Mouse (Mus musculus): ENCODE measurements around the gene Gm20425. TPM values are rescaled to one million over a fixed set of nuclear protein-coding genes. Genes with fewer than 3 reads are reported as not detected.

Gene Gm20425
- polyA plus RNA-seq, 1 experiment, result not detected

GRCm38 (mm10) chr9:103252906-103253305 is 22.8 kb upstream of the Gm20425 start:
- Histone ChIP-seq H3ac (ENCODE audit: control insufficient read depth, insufficient read length, low read depth) (no peak overlapping the region), H3K79me2 (ENCODE audit: control insufficient read depth, insufficient read depth) (no peaks in the 10 kb centered on the region), H3K79me3 (ENCODE audit: low read depth) (no peaks in the 10 kb centered on the region), H3K27me3 (ENCODE audit: control insufficient read depth, insufficient read depth, insufficient read length) (peaks cover 3% of the 10 kb centered on the region), H3K4me3 (ENCODE audit: insufficient read depth, poor library complexity, severe bottlenecking) (no peak overlapping the region), H3K36me3 (ENCODE audit: control insufficient read depth, insufficient read depth) (no peaks in the 10 kb centered on the region)
- TF ChIP-seq USF1 (IDR thresholded peaks at IDR 0.05; ENCODE audit: low read depth) (no peak), CEBPB (IDR thresholded peaks at IDR 0.05; ENCODE audit: low read depth) (no peak), FOSL1 (IDR thresholded peaks at IDR 0.05; ENCODE audit: insufficient read depth, low read length, poor library complexity, severe bottlenecking) (no peak), MYOD1 (IDR thresholded peaks at IDR 0.05; ENCODE audit: control insufficient read depth, insufficient read length, low read depth) (no peak), CTCF (IDR thresholded peaks at IDR 0.05; ENCODE audit: control insufficient read depth, insufficient read depth, insufficient read length) (no peak), MYOG (IDR thresholded peaks at IDR 0.05; ENCODE audit: control insufficient read depth, extremely low read depth, insufficient read length) (no peak), MAX (IDR thresholded peaks at IDR 0.05) (no peak)

GRCm38 (mm10) chr9:103248618-103249017 is 18.5 kb upstream of the Gm20425 start:
- Histone ChIP-seq H3K27me3 (ENCODE audit: control insufficient read depth, insufficient read depth, insufficient read length) (no peaks in the 10 kb centered on the region), H3K4me3 (ENCODE audit: insufficient read depth, poor library complexity, severe bottlenecking) (no peak overlapping the region), H3K79me3 (ENCODE audit: low read depth) (no peaks in the 10 kb centered on the region), H3K36me3 (ENCODE audit: control insufficient read depth, insufficient read depth) (no peaks in the 10 kb centered on the region), H3K79me2 (ENCODE audit: control insufficient read depth, insufficient read depth) (no peaks in the 10 kb centered on the region), H3ac (ENCODE audit: control insufficient read depth, insufficient read length, low read depth) (no peak overlapping the region)
- TF ChIP-seq MYOD1 (IDR thresholded peaks at IDR 0.05; ENCODE audit: control insufficient read depth, insufficient read length, low read depth), result no peak

DNA sequence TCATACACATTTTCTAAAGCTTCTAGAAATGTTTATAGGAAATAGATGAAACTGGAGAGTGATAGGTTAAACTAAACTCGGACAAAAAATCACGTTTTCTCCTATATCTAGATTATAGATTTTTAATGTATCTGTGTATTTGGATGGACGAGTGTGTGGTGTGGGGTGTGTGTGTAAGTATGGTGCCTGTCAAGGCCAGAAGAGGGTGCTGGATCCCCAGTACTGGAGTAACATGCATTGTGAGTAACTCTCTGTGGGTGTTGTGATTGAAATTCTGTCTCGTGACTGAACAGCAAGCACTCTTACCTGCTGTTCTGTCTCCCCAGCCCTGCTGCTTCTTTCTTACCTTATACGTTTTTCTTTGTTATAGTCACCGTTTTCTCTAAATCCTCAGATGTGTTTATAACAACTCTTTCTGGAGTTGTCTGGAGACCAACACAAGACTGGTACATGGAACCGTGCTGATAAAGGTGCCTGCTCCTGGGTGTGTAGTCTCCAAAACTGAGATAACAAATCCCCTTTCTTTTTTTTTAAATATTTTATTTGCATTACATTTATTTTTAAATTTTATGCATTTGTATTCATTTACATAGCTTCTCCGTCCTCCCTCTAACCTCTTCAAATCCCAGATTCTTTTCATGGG is 16.5 kb upstream of the Gm20425 start:
- no peaks in the 10 kb centered on the region for H3K79me3 ChIP-seq (ENCODE audit: low read depth)
- H3K79me2 ChIP-seq (ENCODE audit: control insufficient read depth, insufficient read depth), result no peaks in the 10 kb centered on the region
- H3K36me3 ChIP-seq (ENCODE audit: control insufficient read depth, insufficient read depth), result no peaks in the 10 kb centered on the region
- TF ChIP-seq MAX (IDR thresholded peaks at IDR 0.05), result no peak
- TF ChIP-seq USF1 (IDR thresholded peaks at IDR 0.05; ENCODE audit: low read depth), result no peak
- TF ChIP-seq CEBPB (IDR thresholded peaks at IDR 0.05; ENCODE audit: low read depth), result no peak
- TF ChIP-seq MYOG (IDR thresholded peaks at IDR 0.05; ENCODE audit: control insufficient read depth, extremely low read depth, insufficient read length), result no peak
- no peak overlapping the region for H3ac ChIP-seq (ENCODE audit: control insufficient read depth, insufficient read length, low read depth)
- H3K27me3 ChIP-seq (ENCODE audit: control insufficient read depth, insufficient read depth, insufficient read length), result no peaks in the 10 kb centered on the region
- H3K4me3 ChIP-seq (ENCODE audit: insufficient read depth, poor library complexity, severe bottlenecking), result no peak overlapping the region

DNA sequence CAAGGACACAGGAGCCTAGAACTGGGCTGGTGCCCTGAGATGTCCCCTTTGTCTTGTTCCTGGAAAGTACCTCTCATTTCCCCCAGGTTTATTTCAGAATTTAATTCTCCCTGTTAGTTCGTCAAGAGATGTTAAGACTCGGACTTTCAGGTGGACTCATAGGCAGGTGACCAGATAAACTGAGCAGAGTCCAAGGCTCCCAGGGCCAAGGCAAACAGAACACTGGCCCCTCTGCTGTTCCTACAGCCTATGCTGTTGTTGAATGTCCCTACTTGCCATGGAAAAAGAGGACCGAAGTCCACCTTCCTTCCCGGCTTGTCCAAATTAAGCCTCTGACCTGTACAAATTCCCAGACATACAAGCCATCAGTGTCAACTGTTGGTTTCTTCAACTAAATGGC is 13.5 kb upstream of the Gm20425 start:
- Histone ChIP-seq H3K27me3 (ENCODE audit: control insufficient read depth, insufficient read depth, insufficient read length) (peaks cover 8% of the 10 kb centered on the region), H3ac (ENCODE audit: control insufficient read depth, insufficient read length, low read depth) (no peak overlapping the region), H3K79me2 (ENCODE audit: control insufficient read depth, insufficient read depth) (no peaks in the 10 kb centered on the region), H3K36me3 (ENCODE audit: control insufficient read depth, insufficient read depth) (no peaks in the 10 kb centered on the region), H3K79me3 (ENCODE audit: low read depth) (no peaks in the 10 kb centered on the region), H3K4me3 (ENCODE audit: insufficient read depth, poor library complexity, severe bottlenecking) (no peak overlapping the region)
- TF ChIP-seq USF1 (IDR thresholded peaks at IDR 0.05; ENCODE audit: low read depth) (no peak), MYOG (IDR thresholded peaks at IDR 0.05; ENCODE audit: control insufficient read depth, extremely low read depth, insufficient read length) (no peak), MYOD1 (IDR thresholded peaks at IDR 0.05; ENCODE audit: control insufficient read depth, insufficient read length, low read depth) (no peak), FOSL1 (IDR thresholded peaks at IDR 0.05; ENCODE audit: insufficient read depth, low read length, poor library complexity, severe bottlenecking) (no peak), MAX (IDR thresholded peaks at IDR 0.05) (no peak), CEBPB (IDR thresholded peaks at IDR 0.05; ENCODE audit: low read depth) (no peak), CTCF (IDR thresholded peaks at IDR 0.05; ENCODE audit: control insufficient read depth, insufficient read depth, insufficient read length) (no peak)

- Histone ChIP-seq H3K79me3 (ENCODE audit: low read depth) (no peaks in the 10 kb centered on the region), H3K27me3 (ENCODE audit: control insufficient read depth, insufficient read depth, insufficient read length) (peaks cover 16% of the 10 kb centered on the region), H3ac (ENCODE audit: control insufficient read depth, insufficient read length, low read depth) (no peak overlapping the region), H3K4me3 (ENCODE audit: insufficient read depth, poor library complexity, severe bottlenecking) (no peak overlapping the region), H3K79me2 (ENCODE audit: control insufficient read depth, insufficient read depth) (no peaks in the 10 kb centered on the region), H3K36me3 (ENCODE audit: control insufficient read depth, insufficient read depth) (no peaks in the 10 kb centered on the region)
- TF ChIP-seq CEBPB (IDR thresholded peaks at IDR 0.05; ENCODE audit: low read depth) (no peak), MYOD1 (IDR thresholded peaks at IDR 0.05; ENCODE audit: control insufficient read depth, insufficient read length, low read depth) (no peak), MAX (IDR thresholded peaks at IDR 0.05) (no peak), USF1 (IDR thresholded peaks at IDR 0.05; ENCODE audit: low read depth) (no peak), FOSL1 (IDR thresholded peaks at IDR 0.05; ENCODE audit: insufficient read depth, low read length, poor library complexity, severe bottlenecking) (no peak), MYOG (IDR thresholded peaks at IDR 0.05; ENCODE audit: control insufficient read depth, extremely low read depth, insufficient read length) (no peak), CTCF (IDR thresholded peaks at IDR 0.05; ENCODE audit: control insufficient read depth, insufficient read depth, insufficient read length) (no peak)
These were observed 11.1 kb upstream of the Gm20425 start for GRCm38 (mm10) chr9:103241206-103241605.

DNA sequence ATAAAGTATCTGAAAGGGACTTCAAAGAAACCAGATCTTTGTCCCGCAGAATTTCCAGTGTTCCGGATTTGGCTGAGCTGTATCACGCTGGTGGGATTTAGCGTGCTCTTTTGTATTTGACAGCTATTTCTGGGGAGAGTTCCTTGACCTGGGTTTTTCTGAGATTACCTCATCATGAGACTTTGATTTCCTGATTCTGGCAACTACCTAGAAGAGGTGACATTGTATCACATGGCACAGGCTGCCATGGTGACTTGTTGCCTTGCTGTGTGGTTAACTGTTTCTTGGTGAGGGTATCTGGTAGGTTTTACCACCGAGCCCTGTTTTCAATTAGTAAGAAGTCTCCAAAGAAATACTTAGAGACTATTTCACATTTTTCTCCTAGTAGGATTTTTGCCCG is 9.4 kb upstream of the Gm20425 start:
- Histone ChIP-seq H3K4me3 (ENCODE audit: insufficient read depth, poor library complexity, severe bottlenecking) (no peak overlapping the region), H3K79me3 (ENCODE audit: low read depth) (no peaks in the 10 kb centered on the region), H3K36me3 (ENCODE audit: control insufficient read depth, insufficient read depth) (no peaks in the 10 kb centered on the region), H3K79me2 (ENCODE audit: control insufficient read depth, insufficient read depth) (no peaks in the 10 kb centered on the region), H3K27me3 (ENCODE audit: control insufficient read depth, insufficient read depth, insufficient read length) (peaks cover 21% of the 10 kb centered on the region), H3ac (ENCODE audit: control insufficient read depth, insufficient read length, low read depth) (no peak overlapping the region)
- TF ChIP-seq CEBPB (IDR thresholded peaks at IDR 0.05; ENCODE audit: low read depth) (no peak), FOSL1 (IDR thresholded peaks at IDR 0.05; ENCODE audit: insufficient read depth, low read length, poor library complexity, severe bottlenecking) (no peak), MYOG (IDR thresholded peaks at IDR 0.05; ENCODE audit: control insufficient read depth, extremely low read depth, insufficient read length) (no peak), MYOD1 (IDR thresholded peaks at IDR 0.05; ENCODE audit: control insufficient read depth, insufficient read length, low read depth) (no peak), CTCF (IDR thresholded peaks at IDR 0.05; ENCODE audit: control insufficient read depth, insufficient read depth, insufficient read length) (no peak), USF1 (IDR thresholded peaks at IDR 0.05; ENCODE audit: low read depth) (no peak), MAX (IDR thresholded peaks at IDR 0.05) (no peak)
